Mouse (Mus musculus): ENCODE results near the gene Rps11. TPM values are rescaled to one million over a fixed set of nuclear protein-coding genes. Genes with fewer than 3 reads are reported as not detected.
"Not testable (repeated sequence)": the region's sequence is repeated elsewhere in the genome, so short reads cannot be mapped to it uniquely, and the experiment has no call there.

Rps11 gene
- 2,753 and 2,969 TPM in 2 replicates for polyA plus RNA-seq (2011; ENCODE audit: insufficient read depth, insufficient read length, low read depth, missing spikeins)

GRCm38 (mm10) chr7:45124224-45125143 is at the start of gene Rps11:
TSS of gene Rps11 (minus strand) at chr7:45124439.
- peak within 1 kb of the TSS; percentile 96 for H3K4me3 ChIP-seq (ENCODE audit: low read depth, low read length)
- H3K9me3 ChIP-seq (replicated peaks; ENCODE audit: control insufficient read depth, insufficient read depth, low read length, poor library complexity, severe bottlenecking), result no peaks in the 10 kb centered on the region
- H3K27me3 ChIP-seq (ENCODE audit: control insufficient read depth, insufficient read depth, low read length, poor library complexity, severe bottlenecking), result no peaks in the 10 kb centered on the region
- peak; percentile 72 for TF ChIP-seq POLR2A (IDR thresholded peaks at IDR 0.05; ENCODE audit: insufficient read depth, low read length)
- 0 out of 2 replicates have a peak, but pooled peaks have one; percentile 54 for TF ChIP-seq EP300 (IDR thresholded peaks at IDR 0.05; ENCODE audit: insufficient read depth, low read depth, low read length)
- no peak for TF ChIP-seq CTCF (IDR thresholded peaks at IDR 0.05; ENCODE audit: low read depth, low read length)
- H3K4me1 ChIP-seq (ENCODE audit: control insufficient read depth, insufficient read depth, low read length), result peaks cover 2% of the 10 kb centered on the region
- H3K9ac ChIP-seq (ENCODE audit: low read depth, poor library complexity, severe bottlenecking), result peak within 1 kb of the TSS; percentile 99
- peaks cover 70% of the 10 kb centered on the region for H3K36me3 ChIP-seq (ENCODE audit: control insufficient read depth, insufficient read depth, low read length, poor library complexity, severe bottlenecking)
- H3K27ac ChIP-seq (ENCODE audit: insufficient read depth, low read length), result peak within 1 kb of the TSS; percentile 96

- H3K4me1 ChIP-seq (ENCODE audit: control insufficient read depth, insufficient read depth, low read length); H3K4me3 ChIP-seq (ENCODE audit: low read depth, low read length); H3K27me3 ChIP-seq (ENCODE audit: control insufficient read depth, insufficient read depth, low read length, poor library complexity, severe bottlenecking); H3K27ac ChIP-seq (ENCODE audit: insufficient read depth, low read length); H3K9ac ChIP-seq (ENCODE audit: low read depth, poor library complexity, severe bottlenecking); H3K9me3 ChIP-seq (replicated peaks; ENCODE audit: control insufficient read depth, insufficient read depth, low read length, poor library complexity, severe bottlenecking); H3K36me3 ChIP-seq (ENCODE audit: control insufficient read depth, insufficient read depth, low read length, poor library complexity, severe bottlenecking): not testable (repeated sequence)
- TF ChIP-seq CTCF (IDR thresholded peaks at IDR 0.05; ENCODE audit: low read depth, low read length), result peak; percentile 17
These were observed 49.5 kb upstream of the Rps11 start for GRCm38 (mm10) chr7:45173772-45174171.

- H3K36me3 ChIP-seq (ENCODE audit: control insufficient read depth, insufficient read depth, low read length, poor library complexity, severe bottlenecking), result no peaks in the 10 kb centered on the region
- peaks cover 6% of the 10 kb centered on the region; the same call in 1 of the 2 replicates for H3K9me3 ChIP-seq (replicated peaks; ENCODE audit: control insufficient read depth, insufficient read depth, low read length, poor library complexity, severe bottlenecking)
- H3K9ac ChIP-seq (ENCODE audit: low read depth, poor library complexity, severe bottlenecking), result no peak overlapping the region
- peaks cover 6% of the 10 kb centered on the region for H3K27me3 ChIP-seq (ENCODE audit: control insufficient read depth, insufficient read depth, low read length, poor library complexity, severe bottlenecking)
- no peak overlapping the region for H3K27ac ChIP-seq (ENCODE audit: insufficient read depth, low read length)
- H3K4me1 ChIP-seq (ENCODE audit: control insufficient read depth, insufficient read depth, low read length), result peaks cover 2% of the 10 kb centered on the region
- peak; percentile 70 for TF ChIP-seq CTCF (IDR thresholded peaks at IDR 0.05; ENCODE audit: low read depth, low read length)
- TF ChIP-seq EP300 (IDR thresholded peaks at IDR 0.05; ENCODE audit: insufficient read depth, low read depth, low read length), result no peak
- no peak for TF ChIP-seq POLR2A (IDR thresholded peaks at IDR 0.05; ENCODE audit: insufficient read depth, low read length)
- H3K4me3 ChIP-seq (ENCODE audit: low read depth, low read length), result no peak overlapping the region
These were observed 48.7 kb upstream of the Rps11 start for GRCm38 (mm10) chr7:45172974-45173373.

- H3K9ac ChIP-seq (ENCODE audit: low read depth, poor library complexity, severe bottlenecking), result no peak overlapping the region
- no peak overlapping the region for H3K4me3 ChIP-seq (ENCODE audit: low read depth, low read length)
- no peaks in the 10 kb centered on the region for H3K36me3 ChIP-seq (ENCODE audit: control insufficient read depth, insufficient read depth, low read length, poor library complexity, severe bottlenecking)
- TF ChIP-seq POLR2A (IDR thresholded peaks at IDR 0.05; ENCODE audit: insufficient read depth, low read length) (no peak), EP300 (IDR thresholded peaks at IDR 0.05; ENCODE audit: insufficient read depth, low read depth, low read length) (no peak)
- H3K27ac ChIP-seq (ENCODE audit: insufficient read depth, low read length), result no peak overlapping the region
- H3K27me3 ChIP-seq (ENCODE audit: control insufficient read depth, insufficient read depth, low read length, poor library complexity, severe bottlenecking), result no peaks in the 10 kb centered on the region
- peaks cover 6% of the 10 kb centered on the region; the same call in 1 of the 2 replicates for H3K9me3 ChIP-seq (replicated peaks; ENCODE audit: control insufficient read depth, insufficient read depth, low read length, poor library complexity, severe bottlenecking)
- H3K4me1 ChIP-seq (ENCODE audit: control insufficient read depth, insufficient read depth, low read length), result peaks cover 2% of the 10 kb centered on the region
These were observed 45.3 kb upstream of the Rps11 start for GRCm38 (mm10) chr7:45169495-45169894.

DNA sequence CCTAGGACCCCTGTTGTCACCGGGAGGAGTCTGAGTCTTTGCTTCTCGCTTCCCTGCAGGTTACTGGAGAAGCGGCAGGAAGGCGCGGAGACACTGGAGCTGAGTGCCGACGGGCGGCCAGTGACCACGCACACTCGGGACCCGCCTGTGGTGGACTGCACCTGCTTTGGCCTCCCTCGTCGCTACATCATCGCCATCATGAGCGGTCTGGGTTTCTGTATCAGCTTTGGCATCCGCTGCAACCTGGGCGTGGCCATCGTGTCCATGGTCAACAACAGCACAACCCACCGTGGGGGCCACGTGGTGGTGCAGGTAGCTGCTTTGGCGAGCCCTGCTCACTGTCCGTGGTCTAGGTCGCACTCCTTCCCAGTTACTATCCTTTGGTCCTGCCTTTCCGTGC is 44.4 kb upstream of the Rps11 start:
- TF ChIP-seq CTCF (IDR thresholded peaks at IDR 0.05; ENCODE audit: low read depth, low read length) (no peak), POLR2A (IDR thresholded peaks at IDR 0.05; ENCODE audit: insufficient read depth, low read length) (no peak), EP300 (IDR thresholded peaks at IDR 0.05; ENCODE audit: insufficient read depth, low read depth, low read length) (no peak)
- Histone ChIP-seq H3K9me3 (replicated peaks; ENCODE audit: control insufficient read depth, insufficient read depth, low read length, poor library complexity, severe bottlenecking) (peaks cover 6% of the 10 kb centered on the region; the same call in 1 of the 2 replicates), H3K36me3 (ENCODE audit: control insufficient read depth, insufficient read depth, low read length, poor library complexity, severe bottlenecking) (no peaks in the 10 kb centered on the region), H3K27ac (ENCODE audit: insufficient read depth, low read length) (no peak overlapping the region), H3K4me3 (ENCODE audit: low read depth, low read length) (peak overlapping the region; percentile 13), H3K9ac (ENCODE audit: low read depth, poor library complexity, severe bottlenecking) (no peak overlapping the region), H3K4me1 (ENCODE audit: control insufficient read depth, insufficient read depth, low read length) (no peaks in the 10 kb centered on the region), H3K27me3 (ENCODE audit: control insufficient read depth, insufficient read depth, low read length, poor library complexity, severe bottlenecking) (peaks cover 1% of the 10 kb centered on the region; the same call in 1 of the 2 replicates)
